Mouse (Mus musculus): ENCODE results near the gene Tex2. TPM values are rescaled to one million over a fixed set of nuclear protein-coding genes. Genes with fewer than 3 reads are reported as not detected.

Tex2 gene
- polyA plus RNA-seq, 1 experiment from 2014 or later = 32.1 TPM

- Histone ChIP-seq H3K27ac (no peak overlapping the region), H3K27me3 (replicated peaks) (no peaks in the 10 kb centered on the region), H3K4me2 (no peak overlapping the region), H3K36me3 (replicated peaks) (no peaks in the 10 kb centered on the region), H3K4me1 (no peaks in the 10 kb centered on the region), H3K9ac (no peak overlapping the region), H3K4me3 (no peak overlapping the region), H3K9me3 (no peaks in the 10 kb centered on the region)
- ATAC-seq (replicated peaks) = no peak
- WGBS = 41% methylated on average over 10 of the region's 10 CpGs
These were observed 85.9 kb downstream of the Tex2 start for GRCm38 (mm10) chr11:106527147-106527821.

GRCm38 (mm10) chr11:106522538-106522937, 90.7 kb downstream of the Tex2 start:
- Histone ChIP-seq H3K9me3 (no peaks in the 10 kb centered on the region), H3K9ac (no peak overlapping the region), H3K4me3 (no peak overlapping the region), H3K27me3 (replicated peaks) (no peaks in the 10 kb centered on the region), H3K4me2 (no peak overlapping the region), H3K27ac (no peak overlapping the region), H3K4me1 (0 out of 2 replicates have a peak, but pooled peaks cover 5% of the 10 kb centered on the region), H3K36me3 (replicated peaks) (no peaks in the 10 kb centered on the region)
- ATAC-seq (replicated peaks) = no peak
- WGBS = 54% methylated on average over 3 of the region's 3 CpGs

- Histone ChIP-seq H3K4me2 (no peak overlapping the region), H3K36me3 (replicated peaks) (no peaks in the 10 kb centered on the region), H3K27ac (no peak overlapping the region), H3K9ac (no peak overlapping the region), H3K9me3 (no peaks in the 10 kb centered on the region), H3K4me1 (0 out of 2 replicates have a peak, but pooled peaks cover 5% of the 10 kb centered on the region), H3K27me3 (replicated peaks) (no peaks in the 10 kb centered on the region), H3K4me3 (no peak overlapping the region)
- 25% methylated on average over 4 of the region's 4 CpGs for WGBS
- ATAC-seq (replicated peaks) = no peak
These were observed 91.6 kb downstream of the Tex2 start for GRCm38 (mm10) chr11:106521612-106522011.

DNA sequence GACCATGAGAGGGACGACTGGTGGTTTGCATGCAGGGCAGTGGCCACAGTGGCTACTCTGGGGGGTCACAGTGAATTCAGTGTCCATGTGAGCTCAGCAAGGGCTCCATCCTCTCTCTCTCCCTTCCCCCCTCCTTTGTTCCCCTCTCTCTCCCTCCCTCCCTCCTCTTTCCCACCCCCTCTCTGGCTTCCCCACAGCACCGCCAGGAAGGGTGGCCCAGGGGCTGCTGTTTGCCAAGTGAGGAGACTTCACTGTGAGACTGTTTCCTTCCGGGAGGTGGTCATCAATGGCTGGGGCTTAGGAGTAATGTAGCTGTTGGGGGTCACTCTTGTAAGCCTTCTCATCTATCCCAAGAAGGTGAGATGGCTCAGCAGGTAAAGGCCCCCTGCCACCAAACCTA, 92.8 kb downstream of the Tex2 start:
- no peak for ATAC-seq (replicated peaks)
- WGBS = 22% methylated on average over 3 of the region's 3 CpGs
- H3K9ac ChIP-seq = no peak overlapping the region
- no peaks in the 10 kb centered on the region for H3K9me3 ChIP-seq
- H3K27ac ChIP-seq = no peak overlapping the region
- H3K4me1 ChIP-seq = peaks cover 8% of the 10 kb centered on the region; the same call in 1 of the 2 replicates
- no peaks in the 10 kb centered on the region for H3K27me3 ChIP-seq (replicated peaks)
- no peaks in the 10 kb centered on the region for H3K36me3 ChIP-seq (replicated peaks)
- H3K4me3 ChIP-seq = no peak overlapping the region
- H3K4me2 ChIP-seq = no peak overlapping the region

DNA sequence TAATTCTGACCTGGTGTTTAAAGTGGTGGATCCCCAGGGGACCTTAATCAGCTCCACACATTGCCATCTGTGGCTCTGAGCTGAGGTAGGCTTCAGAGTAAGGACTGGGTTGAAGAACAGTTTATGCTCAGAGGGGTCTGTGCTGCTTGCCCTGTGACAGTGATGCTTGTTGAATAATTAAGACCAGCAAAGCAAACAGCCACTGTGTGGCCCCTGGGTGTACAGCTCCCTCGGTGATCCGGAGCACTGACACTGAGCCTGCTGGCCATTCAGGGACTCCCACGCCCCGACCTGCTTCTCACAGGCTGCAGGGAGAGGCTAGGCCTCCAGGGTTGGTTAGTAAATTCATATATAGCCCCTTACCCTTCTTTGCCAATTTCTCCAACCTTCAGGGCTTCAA, 93.7 kb downstream of the Tex2 start:
- WGBS = 31% methylated on average over 4 of the region's 4 CpGs
- no peaks in the 10 kb centered on the region for H3K9me3 ChIP-seq
- H3K27ac ChIP-seq = no peak overlapping the region
- peaks cover 12% of the 10 kb centered on the region; the same call in 1 of the 2 replicates for H3K4me1 ChIP-seq
- H3K4me2 ChIP-seq = no peak overlapping the region
- H3K27me3 ChIP-seq (replicated peaks) = no peaks in the 10 kb centered on the region
- no peaks in the 10 kb centered on the region for H3K36me3 ChIP-seq (replicated peaks)
- no peak overlapping the region for H3K4me3 ChIP-seq
- 0 out of 2 replicates have a peak, but pooled peaks have one; percentile 27 for ATAC-seq (replicated peaks)
- no peak overlapping the region for H3K9ac ChIP-seq

GRCm38 (mm10) chr11:106518391-106518790, 94.8 kb downstream of the Tex2 start:
- WGBS = 43% methylated on average over 4 of the region's 4 CpGs
- Histone ChIP-seq H3K9ac (no peak overlapping the region), H3K27me3 (replicated peaks) (no peaks in the 10 kb centered on the region), H3K4me3 (no peak overlapping the region), H3K27ac (no peak overlapping the region), H3K4me2 (no peak overlapping the region), H3K4me1 (peaks cover 12% of the 10 kb centered on the region; the same call in 1 of the 2 replicates), H3K36me3 (replicated peaks) (no peaks in the 10 kb centered on the region), H3K9me3 (no peaks in the 10 kb centered on the region)
- ATAC-seq (replicated peaks) = no peak

GRCm38 (mm10) chr11:106515079-106515745, 98.0 kb downstream of the Tex2 start:
- Histone ChIP-seq H3K9me3 (no peaks in the 10 kb centered on the region), H3K9ac (no peak overlapping the region), H3K4me3 (no peak overlapping the region), H3K27ac (no peak overlapping the region), H3K27me3 (replicated peaks) (no peaks in the 10 kb centered on the region), H3K4me1 (peaks cover 7% of the 10 kb centered on the region; the same call in 1 of the 2 replicates), H3K4me2 (no peak overlapping the region), H3K36me3 (replicated peaks) (peaks cover 8% of the 10 kb centered on the region; the same call in 1 of the 2 replicates)
- 51% methylated on average over 16 of the region's 16 CpGs for WGBS
- peak; percentile 42; the same call in 1 of the 2 replicates for ATAC-seq (replicated peaks)

GRCm38 (mm10) chr11:106514446-106514845, 98.8 kb downstream of the Tex2 start:
- Histone ChIP-seq H3K4me2 (no peak overlapping the region), H3K9me3 (no peaks in the 10 kb centered on the region), H3K27ac (no peak overlapping the region), H3K4me1 (peaks cover 7% of the 10 kb centered on the region; the same call in 1 of the 2 replicates), H3K4me3 (no peak overlapping the region), H3K27me3 (replicated peaks) (no peaks in the 10 kb centered on the region), H3K9ac (no peak overlapping the region), H3K36me3 (replicated peaks) (peaks cover 10% of the 10 kb centered on the region; the same call in 1 of the 2 replicates)
- ATAC-seq (replicated peaks) = no peak
- WGBS = 52% methylated on average over 5 of the region's 5 CpGs

DNA sequence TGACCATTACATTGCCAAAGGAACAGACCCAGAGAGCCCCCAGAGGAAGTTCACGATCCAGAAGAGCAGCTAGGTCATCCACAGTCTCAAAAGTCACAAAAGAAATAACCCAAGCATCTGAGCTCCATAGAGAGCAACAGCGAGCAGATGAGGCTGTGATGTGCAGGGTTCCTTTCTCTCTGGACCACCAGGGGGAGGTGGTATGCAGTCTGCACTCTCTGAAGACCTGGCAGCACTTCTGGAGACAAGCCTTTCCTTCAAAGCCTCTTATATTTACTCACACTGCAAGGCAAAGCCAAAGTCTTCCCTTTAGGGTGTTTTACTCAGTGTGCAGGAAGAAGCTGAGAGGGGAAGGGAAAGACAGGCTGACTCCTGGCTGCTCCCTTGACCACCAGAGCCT, 100.1 kb downstream of the Tex2 start:
- no peak overlapping the region for H3K27ac ChIP-seq
- no peaks in the 10 kb centered on the region for H3K27me3 ChIP-seq (replicated peaks)
- no peak overlapping the region for H3K4me2 ChIP-seq
- 47% methylated on average over 2 of the region's 2 CpGs for WGBS
- H3K9ac ChIP-seq = no peak overlapping the region
- peaks cover 7% of the 10 kb centered on the region; the same call in 1 of the 2 replicates for H3K4me1 ChIP-seq
- H3K36me3 ChIP-seq (replicated peaks) = peaks cover 18% of the 10 kb centered on the region
- ATAC-seq (replicated peaks) = no peak
- H3K9me3 ChIP-seq = no peaks in the 10 kb centered on the region
- no peak overlapping the region for H3K4me3 ChIP-seq

DNA sequence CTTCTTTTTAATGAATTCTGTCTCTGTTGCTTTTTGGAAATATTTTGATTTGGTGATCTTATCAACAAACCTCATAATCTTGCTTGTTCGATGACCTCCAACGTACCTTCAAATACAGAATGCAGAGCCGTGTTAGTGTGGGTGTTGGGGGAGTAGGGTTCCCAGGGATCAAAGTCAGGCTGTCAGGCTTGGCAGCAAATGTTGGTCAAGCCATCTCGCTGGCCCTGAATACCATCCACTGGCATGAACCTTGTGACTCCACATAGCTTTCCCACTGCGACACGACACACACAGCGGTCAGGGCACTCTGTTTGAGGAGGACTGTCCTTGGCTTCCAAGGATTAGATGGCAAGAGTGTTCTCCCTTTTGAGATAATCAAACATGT, 101.2 kb downstream of the Tex2 start:
- Histone ChIP-seq H3K27ac (no peak overlapping the region), H3K4me3 (no peak overlapping the region), H3K4me2 (no peak overlapping the region), H3K36me3 (replicated peaks) (peaks cover 18% of the 10 kb centered on the region), H3K9me3 (no peaks in the 10 kb centered on the region), H3K27me3 (replicated peaks) (no peaks in the 10 kb centered on the region), H3K4me1 (peaks cover 7% of the 10 kb centered on the region; the same call in 1 of the 2 replicates), H3K9ac (no peak overlapping the region)
- WGBS = 95% methylated on average over 7 of the region's 7 CpGs
- ATAC-seq (replicated peaks) = no peak

- Histone ChIP-seq H3K36me3 (replicated peaks) (peaks cover 18% of the 10 kb centered on the region), H3K4me2 (no peak overlapping the region), H3K9ac (no peak overlapping the region), H3K9me3 (no peaks in the 10 kb centered on the region), H3K27ac (no peak overlapping the region), H3K4me1 (peaks cover 7% of the 10 kb centered on the region; the same call in 1 of the 2 replicates), H3K4me3 (no peak overlapping the region), H3K27me3 (replicated peaks) (no peaks in the 10 kb centered on the region)
- 95% methylated on average over 14 of the region's 14 CpGs for WGBS
- no peak for ATAC-seq (replicated peaks)
These were observed 101.8 kb downstream of the Tex2 start for GRCm38 (mm10) chr11:106511236-106512005.

GRCm38 (mm10) chr11:106507638-106508037, 105.6 kb downstream of the Tex2 start:
- H3K4me2 ChIP-seq = no peak overlapping the region
- 87% methylated on average over 7 of the region's 7 CpGs for WGBS
- peaks cover 18% of the 10 kb centered on the region for H3K36me3 ChIP-seq (replicated peaks)
- no peak overlapping the region for H3K9ac ChIP-seq
- no peak for ATAC-seq (replicated peaks)
- H3K27me3 ChIP-seq (replicated peaks) = no peaks in the 10 kb centered on the region
- no peak overlapping the region for H3K27ac ChIP-seq
- no peak overlapping the region for H3K4me3 ChIP-seq
- no peaks in the 10 kb centered on the region for H3K9me3 ChIP-seq
- H3K4me1 ChIP-seq = no peaks in the 10 kb centered on the region
